Mouse (Mus musculus): ENCODE results near the gene Tor1aip1.
A peak's percentile ranks its signal among the peaks of the same experiment; 100 is the strongest.

The Tor1aip1 gene

GRCm38 (mm10) chr1:156033921-156034320, 2.4 kb downstream of the Tor1aip1 start:
- no peak for DNase-seq (ENCODE audit: low spot score)

GRCm38 (mm10) chr1:156028340-156028975, 7.8 kb downstream of the Tor1aip1 start:
- no peak for DNase-seq (ENCODE audit: low spot score)

- no peak for DNase-seq (ENCODE audit: low spot score)
These were observed 8.4 kb downstream of the Tor1aip1 start for GRCm38 (mm10) chr1:156027849-156028248.

- DNase-seq (ENCODE audit: low spot score), result no peak
These were observed 11.3 kb downstream of the Tor1aip1 start for GRCm38 (mm10) chr1:156024831-156025503.

GRCm38 (mm10) chr1:156020402-156020801, 15.9 kb downstream of the Tor1aip1 start:
- DNase-seq (ENCODE audit: low spot score), result no peak

GRCm38 (mm10) chr1:156019800-156020199, 16.5 kb downstream of the Tor1aip1 start:
- DNase-seq (ENCODE audit: low spot score), result no peak

- DNase-seq (ENCODE audit: low spot score), result no peak
These were observed 27.3 kb downstream of the Tor1aip1 start for GRCm38 (mm10) chr1:156009003-156009402.

GRCm38 (mm10) chr1:156005906-156006305, 30.4 kb downstream of the Tor1aip1 start:
- DNase-seq (ENCODE audit: low spot score), result no peak

GRCm38 (mm10) chr1:156003201-156003935, 32.9 kb downstream of the Tor1aip1 start:
- no peak for DNase-seq (ENCODE audit: low spot score)

- no peak for DNase-seq (ENCODE audit: low spot score)
These were observed 33.9 kb downstream of the Tor1aip1 start for GRCm38 (mm10) chr1:156002366-156002765.

- peak; percentile 33 for DNase-seq (ENCODE audit: low spot score)
These were observed 40.7 kb downstream of the Tor1aip1 start for GRCm38 (mm10) chr1:155995612-155996011.

- no peak for DNase-seq (ENCODE audit: low spot score)
These were observed 41.8 kb downstream of the Tor1aip1 start for GRCm38 (mm10) chr1:155994524-155994923.

- DNase-seq (ENCODE audit: low spot score), result no peak
These were observed 45.9 kb downstream of the Tor1aip1 start for GRCm38 (mm10) chr1:155990391-155990790.

- DNase-seq (ENCODE audit: low spot score), result peak; percentile 59
These were observed 46.9 kb downstream of the Tor1aip1 start for GRCm38 (mm10) chr1:155989387-155989786.

- no peak for DNase-seq (ENCODE audit: low spot score)
These were observed 48.7 kb downstream of the Tor1aip1 start for GRCm38 (mm10) chr1:155987625-155988024.

- DNase-seq (ENCODE audit: low spot score), result no peak
These were observed 61.3 kb downstream of the Tor1aip1 start for GRCm38 (mm10) chr1:155974931-155975330.

- DNase-seq (ENCODE audit: low spot score), result no peak
These were observed 62.4 kb downstream of the Tor1aip1 start for GRCm38 (mm10) chr1:155973719-155974379.

GRCm38 (mm10) chr1:155973068-155973718, 63.1 kb downstream of the Tor1aip1 start, which contains the start of gene Cep350:
Gene Cep350 (minus strand): TSS chr1:155973255.
- peak; percentile 99 for DNase-seq (ENCODE audit: low spot score)

GRCm38 (mm10) chr1:155972146-155973067, 63.9 kb downstream of the Tor1aip1 start:
- DNase-seq (ENCODE audit: low spot score), result peak; percentile 55
